Mouse (Mus musculus) MEL-GATA-1-ER (cell line): Measurements from ENCODE around the gene Pde4d.

Source experiments
- DNase-seq: peaks from one replicate; pipeline ENCODE4 v3.0.0-alpha.2; 2012; ENCODE audit warnings: low read depth; ENCODE audit errors: extremely low read depth

The Pde4d gene

GRCm38 (mm10) chr13:109619158-109619657, 1169.5 kb downstream of the Pde4d start:
- no peak for DNase-seq

DNA sequence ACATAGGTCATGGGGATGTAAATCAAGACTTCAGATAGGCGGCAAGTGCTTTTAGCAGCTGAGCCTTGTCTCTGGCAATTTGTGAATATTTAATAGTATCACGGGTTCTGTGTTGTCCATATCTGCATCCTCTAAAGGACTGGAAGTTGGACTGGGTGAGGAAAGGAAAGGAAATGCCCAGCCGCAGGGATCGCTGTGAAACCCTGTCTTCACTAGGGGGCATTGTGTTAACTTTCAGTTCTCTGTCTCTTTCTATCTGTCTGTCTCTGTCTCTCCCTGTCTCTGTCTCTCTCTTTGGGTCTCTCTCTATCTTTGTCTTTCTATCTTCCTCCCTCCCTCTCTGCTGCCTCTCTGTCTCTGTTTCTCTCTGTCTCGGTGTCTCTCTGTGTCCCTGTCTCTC, 1172.5 kb downstream of the Pde4d start:
- no peak for DNase-seq

GRCm38 (mm10) chr13:109623201-109623600, 1173.5 kb downstream of the Pde4d start:
- no peak for DNase-seq

DNA sequence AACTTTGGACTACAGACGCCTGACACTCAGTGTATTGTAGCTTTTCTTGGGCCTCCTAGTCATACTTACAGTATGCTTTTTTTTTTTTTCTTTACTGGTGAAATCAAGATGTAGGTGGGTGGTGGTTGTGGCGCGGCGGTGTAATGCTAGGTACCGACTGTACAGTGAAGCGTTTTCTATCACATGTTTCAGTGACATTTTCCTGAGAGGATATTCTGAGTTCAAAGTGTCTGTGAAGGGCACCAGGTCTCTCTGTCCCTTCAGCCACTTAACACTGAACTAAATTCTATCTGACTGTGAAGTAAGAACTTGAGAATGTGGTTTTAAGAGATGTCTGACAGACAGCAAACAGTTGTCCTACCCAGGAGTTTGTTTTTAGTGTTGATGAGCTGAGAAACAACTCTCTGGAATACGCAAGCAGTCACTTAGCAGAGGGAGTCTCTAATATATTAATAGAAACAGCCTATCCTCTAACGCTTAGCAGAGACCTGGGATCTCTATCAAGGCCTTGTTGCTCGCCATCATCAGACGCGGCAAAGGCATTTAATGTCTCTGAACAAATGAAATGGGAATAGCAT, 1175.1 kb downstream of the Pde4d start:
- no peak for DNase-seq

- DNase-seq = no peak
Measured at GRCm38 (mm10) chr13:109625466-109626129, 1175.8 kb downstream of the Pde4d start.

- no peak for DNase-seq
Measured at GRCm38 (mm10) chr13:109627265-109627664, 1177.5 kb downstream of the Pde4d start.

- DNase-seq = no peak
Measured at GRCm38 (mm10) chr13:109628606-109629005, 1178.9 kb downstream of the Pde4d start.

GRCm38 (mm10) chr13:109629216-109629615, 1179.5 kb downstream of the Pde4d start:
- DNase-seq = no peak

DNA sequence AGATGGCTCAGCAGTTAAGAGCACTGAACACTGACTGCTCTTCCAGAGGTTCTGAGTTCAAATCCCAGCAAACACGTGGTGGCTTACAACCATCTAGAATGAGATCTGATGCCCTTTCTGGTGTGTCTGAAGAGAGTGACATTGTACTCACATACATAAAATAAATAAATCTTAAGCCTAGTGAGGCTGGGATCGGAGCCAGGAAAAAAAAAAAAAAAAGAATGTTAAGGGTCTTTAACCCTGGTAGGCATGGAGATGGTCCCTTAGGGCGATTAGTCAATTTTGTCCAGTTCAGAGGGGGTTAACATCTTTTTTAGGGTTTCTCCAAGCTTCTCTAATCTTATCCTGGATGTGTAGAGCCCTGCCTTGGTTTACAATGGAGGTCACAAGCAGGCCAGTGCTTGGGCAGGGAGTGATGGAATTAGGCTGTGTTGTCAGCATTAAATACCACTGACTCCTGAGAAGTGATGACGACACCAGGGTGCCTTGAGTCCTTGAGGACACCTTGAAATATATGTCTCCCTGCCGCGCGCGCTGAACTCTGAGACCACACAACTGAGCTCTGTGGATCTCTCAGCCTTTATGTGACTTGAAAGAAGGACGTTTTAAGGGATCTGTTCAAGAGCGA, 1181.8 kb downstream of the Pde4d start:
- no peak for DNase-seq

- no peak for DNase-seq
Measured at GRCm38 (mm10) chr13:109632387-109633036, 1182.8 kb downstream of the Pde4d start.

- DNase-seq = no peak
Measured at GRCm38 (mm10) chr13:109633037-109633418, 1183.3 kb downstream of the Pde4d start.

DNA sequence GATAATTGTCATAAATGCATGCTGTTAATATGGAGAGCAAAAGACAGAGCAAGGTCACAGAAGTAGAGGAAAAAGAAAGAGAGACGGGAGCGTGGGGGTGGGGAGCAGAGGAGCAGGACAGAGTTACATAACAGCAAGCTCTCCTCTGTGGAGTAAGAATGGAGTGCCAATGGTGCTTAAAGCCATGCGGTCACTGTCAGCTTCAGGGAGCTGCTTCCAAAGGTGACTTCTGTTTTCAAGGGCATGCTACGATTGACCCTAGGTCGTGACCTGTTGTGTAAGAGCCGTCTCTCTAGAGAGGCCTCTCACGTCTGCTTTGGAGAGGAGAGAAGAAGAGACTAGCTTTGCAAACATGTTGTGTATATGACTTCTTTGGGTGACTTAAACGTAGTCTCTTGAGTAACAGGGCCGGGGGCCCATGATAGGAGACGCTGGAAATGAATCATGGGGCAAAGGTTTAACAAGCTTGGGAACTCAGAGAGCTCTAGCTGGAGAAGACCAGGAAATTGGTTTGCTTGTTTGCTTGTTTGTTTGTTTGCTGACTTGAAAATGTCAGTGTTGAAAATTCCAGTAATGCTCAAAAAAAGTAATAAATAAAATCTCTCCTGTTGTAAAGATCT, 1186.3 kb downstream of the Pde4d start:
- DNase-seq = no peak

DNA sequence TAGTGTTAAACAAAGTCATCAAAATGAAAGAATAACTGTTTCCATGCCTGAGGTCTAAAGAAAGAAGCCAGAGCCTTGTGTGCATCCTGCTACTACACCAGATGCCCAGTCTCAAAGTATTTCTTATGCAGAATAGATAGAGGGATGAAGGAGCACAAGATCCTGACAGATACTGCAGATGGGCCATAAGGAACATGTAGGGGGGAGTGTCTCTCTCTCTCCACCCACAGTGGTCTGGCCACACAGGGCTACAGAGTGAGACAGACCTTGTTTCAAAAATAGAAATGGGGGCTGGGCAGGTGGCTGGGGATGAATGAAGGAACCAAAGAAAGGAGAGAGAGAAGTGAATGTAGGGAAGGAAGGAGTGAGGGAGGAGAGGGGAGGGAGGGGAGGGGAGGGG, 1188.5 kb downstream of the Pde4d start:
- DNase-seq = no peak

- no peak for DNase-seq
Measured at GRCm38 (mm10) chr13:109639286-109639685, 1189.5 kb downstream of the Pde4d start.

GRCm38 (mm10) chr13:109641562-109641961, 1191.8 kb downstream of the Pde4d start:
- DNase-seq = no peak

GRCm38 (mm10) chr13:109643419-109643818, 1193.7 kb downstream of the Pde4d start:
- no peak for DNase-seq

GRCm38 (mm10) chr13:109644086-109644485, 1194.3 kb downstream of the Pde4d start:
- no peak for DNase-seq

GRCm38 (mm10) chr13:109645284-109645909, 1195.6 kb downstream of the Pde4d start:
- no peak for DNase-seq

DNA sequence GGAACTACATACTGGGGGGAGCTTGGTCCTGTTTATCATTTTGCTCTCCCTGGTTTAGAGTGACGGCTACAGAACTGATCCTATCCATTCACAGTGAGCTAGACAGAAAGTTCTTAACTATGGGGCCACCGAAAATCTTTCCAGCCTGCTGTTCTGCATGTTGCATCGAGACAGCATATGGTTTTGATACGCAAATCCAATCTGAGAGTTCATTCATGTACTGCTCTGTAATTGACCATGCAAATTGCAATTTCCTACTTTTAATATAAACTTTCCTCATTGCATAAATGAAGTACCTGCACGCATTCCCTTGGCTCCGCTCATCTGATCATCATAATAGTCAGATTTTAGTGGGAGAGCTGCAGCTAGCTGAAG, 1196.1 kb downstream of the Pde4d start:
- DNase-seq = no peak

DNA sequence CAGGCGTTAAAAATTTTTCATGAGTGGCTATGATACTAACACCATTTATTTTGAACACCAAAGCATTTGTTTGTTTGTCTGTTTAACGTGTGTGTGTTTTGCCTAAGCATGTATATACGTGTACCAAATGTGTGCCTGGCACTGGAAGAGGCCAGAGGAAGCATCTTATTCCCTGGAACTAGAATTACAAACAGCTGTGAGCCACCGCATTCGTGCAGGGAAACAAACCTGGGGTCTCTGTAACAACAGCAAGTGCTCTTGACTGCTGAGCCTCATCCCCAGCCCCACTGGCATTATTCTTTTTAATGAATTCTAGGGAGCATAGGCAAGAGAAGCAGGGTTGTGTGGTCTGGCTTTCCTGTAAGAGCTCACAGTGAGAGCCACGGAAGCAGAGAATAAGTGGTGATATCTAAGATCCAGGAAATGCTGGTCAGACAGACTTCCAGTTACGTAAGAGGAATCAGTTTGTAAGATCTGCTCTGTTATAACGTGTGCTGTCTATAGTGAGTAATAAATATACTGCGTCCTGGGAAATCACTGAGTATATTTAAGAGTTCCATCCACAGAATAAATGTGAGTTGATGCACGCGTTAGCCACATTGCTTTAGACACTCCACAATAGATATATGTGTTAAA, 1197.0 kb downstream of the Pde4d start:
- no peak for DNase-seq
